Mouse (Mus musculus) ES-Bruce4 (cell line): ENCODE measurements around the gene Hnrnpa0. TPM values are rescaled to one million over a fixed set of nuclear protein-coding genes. Genes with fewer than 3 reads are reported as not detected.

Experiments used
- H3K27ac ChIP-seq: 2 replicates; pipeline ENCODE4 v1.5.1; 2012; ENCODE audit warnings: low read length, inconsistent platforms; ENCODE audit not compliant: insufficient read depth
- H3K27me3 ChIP-seq: 2 replicates; pipeline ENCODE4 v1.6.1; 2012; ENCODE audit warnings: mild to moderate bottlenecking, low read length, inconsistent platforms; ENCODE audit not compliant: control insufficient read depth, poor library complexity, insufficient read depth, severe bottlenecking
- H3K36me3 ChIP-seq: 2 replicates; pipeline ENCODE4 v1.6.1; 2012; ENCODE audit warnings: inconsistent platforms, mild to moderate bottlenecking, low read length, moderate library complexity; ENCODE audit not compliant: control insufficient read depth, poor library complexity, insufficient read depth, severe bottlenecking
- H3K4me1 ChIP-seq: one replicate; pipeline ENCODE4 v1.8.1; 2011; ENCODE audit warnings: low read length; ENCODE audit not compliant: control insufficient read depth, insufficient read depth
- H3K4me3 ChIP-seq: 2 replicates; pipeline ENCODE4 v1.5.1; 2011; ENCODE audit warnings: low read depth, mild to moderate bottlenecking, low read length
- H3K9ac ChIP-seq: 2 replicates; pipeline ENCODE4 v1.6.1; 2012; ENCODE audit warnings: low read depth, mild to moderate bottlenecking, inconsistent platforms; ENCODE audit not compliant: poor library complexity, severe bottlenecking
- H3K9me3 ChIP-seq: replicated peaks from 2 replicates; pipeline ENCODE4 v1.6.1; 2012; ENCODE audit warnings: mild to moderate bottlenecking, low read length, inconsistent platforms; ENCODE audit not compliant: control insufficient read depth, poor library complexity, insufficient read depth, severe bottlenecking
- CTCF ChIP-seq: IDR thresholded peaks from one replicate; pipeline ENCODE4 v1.8.1; 2011; ENCODE audit warnings: low read depth, low read length
- EP300 ChIP-seq: IDR thresholded peaks from 2 replicates; pipeline ENCODE4 v1.6.1; 2011; ENCODE audit warnings: low read depth, low read length; ENCODE audit not compliant: insufficient read depth
- POLR2A ChIP-seq: IDR thresholded peaks from one replicate; pipeline ENCODE4 v1.8.1; 2011; ENCODE audit warnings: low read length; ENCODE audit not compliant: insufficient read depth
- polyA plus RNA-seq: library from polyadenylated mRNA; stranded (reverse); fragments of >200 nt; gene quantifications from 2 replicates; pipeline ENCODE4 v1.2.4, GENCODE M21; 2011; ENCODE audit warnings: low read depth; ENCODE audit not compliant: missing spikeins, insufficient read depth, insufficient read length

The Hnrnpa0 gene
- polyA plus RNA-seq, 1 experiment: 166 TPM

DNA sequence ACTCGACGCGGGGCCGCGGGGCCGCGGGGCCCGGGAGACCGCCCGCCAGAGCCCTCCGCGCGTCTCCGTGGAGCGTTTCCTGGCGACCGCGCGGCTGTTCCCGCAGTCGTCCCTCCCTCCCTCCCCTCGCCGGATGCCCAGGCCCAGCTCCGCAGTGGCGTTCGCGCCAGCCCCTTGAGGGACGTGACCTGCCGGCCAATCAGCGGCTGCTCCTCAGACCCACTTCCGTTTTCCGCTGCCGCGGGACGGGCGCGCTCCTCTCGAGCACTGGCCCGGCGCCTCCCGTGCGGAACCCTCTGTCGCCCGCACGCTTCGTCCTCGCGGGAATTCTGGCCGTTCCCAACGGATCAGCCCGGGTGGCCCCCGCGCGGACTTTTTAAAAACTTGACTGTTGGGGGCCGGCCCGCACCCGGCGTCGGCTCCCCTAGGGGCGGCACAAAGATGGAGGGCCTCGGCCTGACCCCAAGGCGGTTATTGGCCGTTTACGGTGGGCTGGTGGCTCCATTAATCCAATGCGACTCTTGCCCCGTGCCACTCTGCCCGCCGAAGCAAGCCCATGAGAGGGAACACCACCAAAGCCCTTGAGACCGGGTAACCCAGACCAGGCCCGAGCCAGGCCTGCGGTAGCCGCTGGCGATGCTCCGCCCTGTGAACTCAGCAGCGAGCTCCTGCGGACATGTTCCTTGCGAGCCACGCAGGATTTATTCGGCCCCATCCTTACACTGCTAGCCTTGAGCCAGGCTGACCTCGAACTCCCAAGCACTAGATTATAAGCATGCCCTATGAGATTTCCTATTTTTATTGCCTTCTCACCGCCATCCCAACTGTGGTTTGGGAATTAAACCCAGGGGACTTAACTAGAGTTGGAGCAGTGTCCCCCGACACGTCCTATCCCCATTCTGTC lies 664 bp upstream of the Hnrnpa0 start:
- peak overlapping the region; percentile 95 for H3K9ac ChIP-seq
- peak overlapping the region; percentile 89 for H3K27ac ChIP-seq
- H3K9me3 ChIP-seq: no peaks in the 10 kb centered on the region
- H3K4me3 ChIP-seq: peak overlapping the region; percentile 85
- H3K4me1 ChIP-seq: no peaks in the 10 kb centered on the region
- peaks cover 17% of the 10 kb centered on the region for H3K36me3 ChIP-seq
- no peaks in the 10 kb centered on the region for H3K27me3 ChIP-seq
- TF ChIP-seq EP300 (no peak), POLR2A (peak; percentile 19)

DNA sequence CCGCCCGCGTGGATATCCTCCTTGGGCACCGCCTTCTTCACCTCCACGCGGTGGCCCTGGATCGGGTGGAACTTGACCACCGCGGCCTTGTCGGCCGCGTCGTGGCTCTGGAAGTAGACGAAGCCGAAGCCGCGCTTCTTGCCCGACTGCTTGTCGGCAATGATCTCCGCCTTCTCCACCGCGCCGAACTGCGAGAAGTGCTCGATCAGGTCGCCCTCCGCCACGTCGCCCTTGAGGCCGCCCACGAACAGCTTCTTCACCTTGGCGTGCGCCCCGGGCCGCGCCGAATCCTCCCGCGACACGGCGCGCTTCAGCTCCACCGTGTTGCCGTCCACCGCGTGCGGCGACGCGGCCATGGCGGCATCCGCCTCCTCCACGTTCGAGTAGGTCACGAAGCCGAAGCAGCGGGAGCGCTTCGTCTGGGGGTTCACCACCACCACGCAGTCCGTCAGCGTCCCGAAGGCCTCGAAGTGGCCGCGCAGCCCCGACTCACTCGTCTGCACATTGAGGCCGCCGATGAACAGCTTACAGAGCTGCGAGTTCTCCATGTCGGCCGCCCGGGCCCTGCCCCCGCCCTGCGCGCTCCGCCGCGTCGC lies 492 bp downstream of the Hnrnpa0 start:
- Histone ChIP-seq H3K4me1 (no peaks in the 10 kb centered on the region), H3K4me3 (peak overlapping the region; percentile 91), H3K9ac (peak overlapping the region; percentile 95), H3K27me3 (no peaks in the 10 kb centered on the region), H3K36me3 (peaks cover 17% of the 10 kb centered on the region), H3K9me3 (no peaks in the 10 kb centered on the region), H3K27ac (peak overlapping the region; percentile 81)
- TF ChIP-seq CTCF (no peak), POLR2A (no peak), EP300 (no peak)

DNA sequence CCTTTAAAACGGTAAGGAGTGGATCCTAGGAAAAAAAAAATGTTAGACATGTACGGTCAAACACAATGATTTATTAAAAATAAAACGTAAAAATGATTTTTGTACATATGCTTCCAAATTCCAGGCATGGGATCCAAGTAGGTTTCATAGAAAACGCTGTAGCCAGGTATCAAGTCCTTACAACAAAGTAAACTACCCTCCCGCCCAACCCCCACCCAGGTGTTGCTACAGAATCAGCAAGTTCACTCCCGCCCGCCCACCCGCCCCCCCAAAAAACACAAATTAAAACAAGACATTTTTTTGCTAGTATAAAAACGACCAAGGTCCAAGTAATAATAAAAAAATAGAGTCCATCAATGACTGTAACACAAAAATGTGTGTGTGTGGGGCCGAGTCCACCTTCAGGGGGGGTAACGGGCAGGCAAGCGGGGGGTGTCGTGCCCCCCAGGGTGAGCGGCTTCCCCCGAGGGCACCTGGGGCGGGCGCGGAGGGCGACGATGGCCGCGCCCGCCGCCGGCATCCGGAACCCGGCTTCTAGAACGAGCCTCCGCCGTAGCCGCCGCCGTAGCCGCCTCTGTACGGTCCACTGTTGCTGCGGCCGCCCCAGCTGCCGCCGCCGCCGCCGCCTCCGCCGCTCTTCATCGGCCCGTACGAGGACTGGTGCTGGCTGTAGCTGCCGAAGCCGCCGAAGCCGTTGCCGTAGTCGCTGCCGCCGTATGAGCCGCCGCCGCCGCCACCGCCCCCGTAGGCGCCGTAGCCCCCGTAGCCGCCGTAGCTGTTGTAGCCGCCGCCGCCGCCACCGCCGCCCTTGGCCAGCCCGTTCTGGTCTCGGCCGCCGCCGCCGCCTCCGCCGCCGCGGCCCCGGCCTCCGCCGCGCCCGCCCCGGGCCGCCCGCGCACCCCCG lies 1.2 kb downstream of the Hnrnpa0 start:
- TF ChIP-seq EP300 (no peak), CTCF (no peak), POLR2A (no peak)
- Histone ChIP-seq H3K36me3 (peaks cover 17% of the 10 kb centered on the region), H3K9ac (peak overlapping the region; percentile 95), H3K4me1 (no peaks in the 10 kb centered on the region), H3K4me3 (peak overlapping the region; percentile 95), H3K27me3 (no peaks in the 10 kb centered on the region), H3K9me3 (no peaks in the 10 kb centered on the region), H3K27ac (peak overlapping the region; percentile 81)

DNA sequence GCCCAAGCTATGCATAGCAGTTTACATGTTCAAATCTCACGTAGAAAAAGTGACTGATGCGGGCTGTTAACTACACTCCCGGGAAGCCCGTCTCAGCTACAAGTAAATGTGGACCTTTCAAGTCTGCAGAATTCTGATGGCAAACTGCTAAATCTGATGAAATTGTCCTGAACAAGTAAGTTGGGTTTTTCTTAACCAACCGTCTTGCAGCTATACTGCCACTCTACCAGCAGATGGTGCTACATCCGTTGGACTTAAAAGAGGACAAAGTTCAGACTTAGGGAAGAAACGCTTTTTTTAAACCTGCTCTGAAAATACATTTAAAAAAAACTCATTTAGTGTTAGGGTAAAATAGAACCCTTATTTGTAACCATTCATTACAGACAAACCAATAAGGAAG lies 2.2 kb downstream of the Hnrnpa0 start:
- no peak overlapping the region for H3K27ac ChIP-seq
- H3K9ac ChIP-seq: peak overlapping the region; percentile 95
- H3K4me1 ChIP-seq: no peaks in the 10 kb centered on the region
- no peaks in the 10 kb centered on the region for H3K9me3 ChIP-seq
- H3K36me3 ChIP-seq: peaks cover 17% of the 10 kb centered on the region
- peak overlapping the region; percentile 36; the same call in 1 of the 2 replicates for H3K4me3 ChIP-seq
- H3K27me3 ChIP-seq: no peaks in the 10 kb centered on the region
- TF ChIP-seq CTCF: peak; percentile 26
- no peak for TF ChIP-seq POLR2A
- no peak for TF ChIP-seq EP300

DNA sequence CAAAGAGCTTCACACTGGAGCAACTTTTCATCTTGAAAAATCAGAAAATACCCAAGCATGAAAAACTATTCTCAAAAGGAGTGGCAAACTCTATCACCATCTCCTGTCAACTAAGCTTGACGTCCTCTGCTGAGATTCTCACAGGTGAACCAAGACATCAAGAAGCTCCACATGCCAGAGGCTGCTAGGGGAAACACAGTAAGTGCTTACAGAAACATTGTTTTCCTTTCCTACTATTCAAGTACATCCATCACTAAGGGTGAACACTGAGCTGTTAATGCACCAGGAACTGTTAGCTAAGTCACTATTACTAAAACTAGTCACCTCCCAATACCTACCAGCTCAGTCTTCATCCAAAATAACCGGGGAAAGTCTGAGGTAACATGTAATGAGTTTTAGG lies 3.4 kb downstream of the Hnrnpa0 start:
- Histone ChIP-seq H3K36me3 (peaks cover 17% of the 10 kb centered on the region), H3K27ac (no peak overlapping the region), H3K4me1 (no peaks in the 10 kb centered on the region), H3K4me3 (no peak overlapping the region), H3K27me3 (no peaks in the 10 kb centered on the region), H3K9ac (no peak overlapping the region), H3K9me3 (no peaks in the 10 kb centered on the region)
- TF ChIP-seq EP300: no peak
- no peak for TF ChIP-seq POLR2A
- TF ChIP-seq CTCF: no peak

DNA sequence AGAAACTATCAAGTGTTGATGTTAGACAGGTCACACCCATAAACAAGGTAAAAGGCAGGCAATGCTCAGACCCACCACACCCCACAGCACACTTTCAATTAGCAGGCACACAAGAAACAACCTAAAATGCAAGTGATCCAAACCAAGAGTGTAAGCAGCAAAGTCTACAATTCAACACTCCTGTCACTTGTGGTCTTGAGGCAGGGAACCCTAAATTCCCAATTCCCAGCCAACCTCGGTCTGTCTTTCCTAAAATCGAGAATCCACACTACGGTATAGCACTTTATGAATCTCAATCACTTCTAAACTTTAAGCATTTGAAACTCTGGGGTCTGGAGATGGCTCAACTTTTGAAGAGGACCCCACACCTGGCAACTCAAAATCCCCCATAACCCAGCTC lies 4.1 kb downstream of the Hnrnpa0 start:
- H3K9me3 ChIP-seq: no peaks in the 10 kb centered on the region
- no peaks in the 10 kb centered on the region for H3K27me3 ChIP-seq
- peaks cover 17% of the 10 kb centered on the region for H3K36me3 ChIP-seq
- no peak overlapping the region for H3K9ac ChIP-seq
- H3K4me3 ChIP-seq: no peak overlapping the region
- no peaks in the 10 kb centered on the region for H3K4me1 ChIP-seq
- H3K27ac ChIP-seq: no peak overlapping the region
- TF ChIP-seq CTCF: no peak
